Mouse (Mus musculus) liver, embryonic 12.5 days (tissue): ENCODE measurements around the gene Tmem230. TPM values are rescaled to one million over a fixed set of nuclear protein-coding genes. Genes with fewer than 3 reads are reported as not detected.
"Not testable (repeated sequence)": the region's sequence is repeated elsewhere in the genome, so short reads cannot be mapped to it uniquely, and the experiment has no call there.

ENCODE experiments used
- ATAC-seq: fragments of 200-750 bp; cut with Nextera tagmentation; 2 replicates; pipeline ENCODE4 v1.8.0; 2017; ENCODE audit warnings: moderate number of reproducible peaks, mild to moderate bottlenecking, moderate library complexity
- H3K27ac ChIP-seq: fragments of 300-500 bp; sonication (generic); 2 replicates; pipeline ENCODE4 v1.5.1; 2016; ENCODE audit warnings: mild to moderate bottlenecking
- H3K27me3 ChIP-seq: fragments of 300-500 bp; sonication (generic); replicated peaks from 2 replicates; pipeline ENCODE4 v1.6.1; 2016; ENCODE audit warnings: mild to moderate bottlenecking, moderate library complexity
- H3K36me3 ChIP-seq: fragments of 300-500 bp; sonication (generic); 2 replicates; pipeline ENCODE4 v1.6.1; 2016; ENCODE audit warnings: mild to moderate bottlenecking, moderate library complexity
- H3K4me1 ChIP-seq: fragments of 300-500 bp; sonication (generic); 2 replicates; pipeline ENCODE4 v1.6.1; 2016
- H3K4me2 ChIP-seq: fragments of 300-500 bp; sonication (generic); 2 replicates; pipeline ENCODE4 v1.6.1; 2016; ENCODE audit warnings: mild to moderate bottlenecking, moderate library complexity
- H3K4me3 ChIP-seq: fragments of 300-500 bp; sonication (generic); 2 replicates; pipeline ENCODE4 v1.5.1; 2016; ENCODE audit warnings: mild to moderate bottlenecking, moderate library complexity
- H3K9ac ChIP-seq: fragments of 300-500 bp; sonication (generic); 2 replicates; pipeline ENCODE4 v1.6.1; 2016; ENCODE audit warnings: mild to moderate bottlenecking, moderate library complexity
- H3K9me3 ChIP-seq: fragments of 300-500 bp; sonication (generic); replicated peaks from 2 replicates; pipeline ENCODE4 v1.6.1; 2016; ENCODE audit warnings: mild to moderate bottlenecking, moderate library complexity
- WGBS: fragments of 180-500 bp; shearing (Covaris S2); methylation state at CpG from one replicate; pipeline ENCODE4 v1.1.7; 2016; ENCODE audit not compliant: insufficient replicate concordance; 5-methylcytosine and 5-hydroxymethylcytosine counted together
- polyA plus RNA-seq: library from polyadenylated mRNA; unstranded; fragments of >200 nt; fragmentation: Nextera tagmentation; extraction: Ambion mirVana; gene quantifications from 2 replicates; pipeline ENCODE4 v1.2.1, GENCODE M21; 2016

Tmem230 gene
- polyA plus RNA-seq, 1 experiment from 2014 or later, result 25.7 TPM

- H3K36me3 ChIP-seq, result peaks cover 47% of the 10 kb centered on the region
- H3K27me3 ChIP-seq, result no peaks in the 10 kb centered on the region
- H3K4me2 ChIP-seq, result peak overlapping the region; percentile 79
- WGBS, result 4% methylated on average over 8 of the region's 8 CpGs
- peak overlapping the region; percentile 83 for H3K9ac ChIP-seq
- H3K9me3 ChIP-seq, result no peaks in the 10 kb centered on the region
- no peak for ATAC-seq
- peaks cover 53% of the 10 kb centered on the region for H3K4me1 ChIP-seq
- peak overlapping the region; percentile 80 for H3K4me3 ChIP-seq
- peak overlapping the region; percentile 91 for H3K27ac ChIP-seq
These were observed 4.3 kb upstream of the Tmem230 start for GRCm38 (mm10) chr2:132251911-132252310.

- Histone ChIP-seq H3K27me3 (no peaks in the 10 kb centered on the region), H3K4me2 (no peak overlapping the region), H3K36me3 (peaks cover 75% of the 10 kb centered on the region), H3K4me3 (no peak overlapping the region), H3K9me3 (no peaks in the 10 kb centered on the region), H3K4me1 (peaks cover 27% of the 10 kb centered on the region), H3K9ac (no peak overlapping the region), H3K27ac (no peak overlapping the region)
- WGBS, result 90% methylated on average over 3 of the region's 3 CpGs
- ATAC-seq, result no peak
These were observed 4.2 kb downstream of the Tmem230 start for GRCm38 (mm10) chr2:132243370-132243769.

GRCm38 (mm10) chr2:132240457-132240856 is 7.2 kb downstream of the Tmem230 start:
- H3K9me3 ChIP-seq, H3K27me3 ChIP-seq, H3K4me3 ChIP-seq, H3K9ac ChIP-seq, H3K4me2 ChIP-seq, H3K4me1 ChIP-seq: not testable (repeated sequence)
- Histone ChIP-seq H3K36me3 (peaks cover 58% of the 10 kb centered on the region), H3K27ac (peak overlapping the region; percentile 22; the same call in 1 of the 2 replicates)
- peak; percentile 28; the same call in 1 of the 2 replicates for ATAC-seq
- 28% methylated on average over 10 of the region's 10 CpGs for WGBS

GRCm38 (mm10) chr2:132239434-132239833 is 8.2 kb downstream of the Tmem230 start:
- H3K4me2 ChIP-seq, ATAC-seq, H3K27me3 ChIP-seq, H3K9ac ChIP-seq, H3K27ac ChIP-seq, H3K4me3 ChIP-seq, H3K9me3 ChIP-seq, H3K4me1 ChIP-seq: not testable (repeated sequence)
- H3K36me3 ChIP-seq, result peaks cover 48% of the 10 kb centered on the region
- 67% methylated on average over 3 of the region's 3 CpGs for WGBS

- Histone ChIP-seq H3K9me3 (no peaks in the 10 kb centered on the region), H3K27ac (no peak overlapping the region), H3K4me2 (no peak overlapping the region), H3K36me3 (peaks cover 13% of the 10 kb centered on the region), H3K9ac (no peak overlapping the region), H3K27me3 (no peaks in the 10 kb centered on the region), H3K4me1 (peaks cover 8% of the 10 kb centered on the region; the same call in 1 of the 2 replicates), H3K4me3 (no peak overlapping the region)
- ATAC-seq, result no peak
- whole genome bisulfite sequencing, result 66% methylated on average over 7 of the region's 7 CpGs
These were observed 11.6 kb downstream of the Tmem230 start for GRCm38 (mm10) chr2:132235975-132236374.

GRCm38 (mm10) chr2:132235291-132235690 is 12.3 kb downstream of the Tmem230 start:
- peaks cover 9% of the 10 kb centered on the region; the same call in 1 of the 2 replicates for H3K36me3 ChIP-seq
- no peak overlapping the region for H3K27ac ChIP-seq
- no peak overlapping the region for H3K4me3 ChIP-seq
- WGBS, result 30% methylated on average over 2 of the region's 2 CpGs
- H3K4me2 ChIP-seq, result no peak overlapping the region
- no peaks in the 10 kb centered on the region for H3K9me3 ChIP-seq
- ATAC-seq, result no peak
- H3K9ac ChIP-seq, result no peak overlapping the region
- 0 out of 2 replicates have a peak, but pooled peaks cover 4% of the 10 kb centered on the region for H3K4me1 ChIP-seq
- no peaks in the 10 kb centered on the region for H3K27me3 ChIP-seq

- H3K27ac ChIP-seq, result no peak overlapping the region
- ATAC-seq, result no peak
- no peak overlapping the region for H3K4me2 ChIP-seq
- 0 out of 2 replicates have a peak, but pooled peaks cover 4% of the 10 kb centered on the region for H3K4me1 ChIP-seq
- no peaks in the 10 kb centered on the region for H3K27me3 ChIP-seq
- no peak overlapping the region for H3K4me3 ChIP-seq
- peaks cover 4% of the 10 kb centered on the region; the same call in 1 of the 2 replicates for H3K36me3 ChIP-seq
- H3K9me3 ChIP-seq, result no peaks in the 10 kb centered on the region
- no peak overlapping the region for H3K9ac ChIP-seq
- 68% methylated on average over 16 of the region's 16 CpGs for WGBS
These were observed 13.4 kb downstream of the Tmem230 start for GRCm38 (mm10) chr2:132233985-132234765.

GRCm38 (mm10) chr2:132232413-132232945 is 15.1 kb downstream of the Tmem230 start:
- H3K4me2 ChIP-seq, result no peak overlapping the region
- ATAC-seq, result no peak
- H3K9ac ChIP-seq, result no peak overlapping the region
- H3K27ac ChIP-seq, result no peak overlapping the region
- no peak overlapping the region for H3K4me3 ChIP-seq
- 84% methylated on average over 3 of the region's 3 CpGs for WGBS
- H3K9me3 ChIP-seq, result no peaks in the 10 kb centered on the region
- no peaks in the 10 kb centered on the region for H3K27me3 ChIP-seq
- H3K36me3 ChIP-seq, result no peaks in the 10 kb centered on the region
- 0 out of 2 replicates have a peak, but pooled peaks cover 4% of the 10 kb centered on the region for H3K4me1 ChIP-seq

GRCm38 (mm10) chr2:132224359-132224758 is 23.2 kb downstream of the Tmem230 start:
- Histone ChIP-seq H3K9ac (no peak overlapping the region), H3K27me3 (no peaks in the 10 kb centered on the region), H3K4me1 (no peaks in the 10 kb centered on the region), H3K36me3 (no peaks in the 10 kb centered on the region), H3K4me3 (no peak overlapping the region), H3K27ac (no peak overlapping the region), H3K4me2 (no peak overlapping the region), H3K9me3 (0 out of 2 replicates have a peak, but pooled peaks cover 2% of the 10 kb centered on the region)
- WGBS, result 60% methylated on average over 4 of the region's 4 CpGs
- ATAC-seq, result no peak

- Histone ChIP-seq H3K9me3 (no peaks in the 10 kb centered on the region), H3K4me1 (no peaks in the 10 kb centered on the region), H3K4me3 (no peak overlapping the region), H3K36me3 (no peaks in the 10 kb centered on the region), H3K27me3 (no peaks in the 10 kb centered on the region), H3K27ac (no peak overlapping the region), H3K9ac (no peak overlapping the region), H3K4me2 (no peak overlapping the region)
- ATAC-seq, result no peak
- 67% methylated on average over 11 of the region's 11 CpGs for WGBS
These were observed 26.0 kb downstream of the Tmem230 start for GRCm38 (mm10) chr2:132221611-132222073.

GRCm38 (mm10) chr2:132211995-132212656 is 35.5 kb downstream of the Tmem230 start:
- 73% methylated on average over 5 of the region's 5 CpGs for WGBS
- Histone ChIP-seq H3K4me3 (no peak overlapping the region), H3K27me3 (no peaks in the 10 kb centered on the region), H3K9me3 (no peaks in the 10 kb centered on the region), H3K27ac (no peak overlapping the region), H3K4me1 (peaks cover 15% of the 10 kb centered on the region), H3K4me2 (no peak overlapping the region), H3K9ac (no peak overlapping the region), H3K36me3 (no peaks in the 10 kb centered on the region)
- ATAC-seq, result no peak

- Histone ChIP-seq H3K4me2 (no peak overlapping the region), H3K27me3 (no peaks in the 10 kb centered on the region), H3K4me3 (no peak overlapping the region), H3K9me3 (no peaks in the 10 kb centered on the region), H3K36me3 (no peaks in the 10 kb centered on the region), H3K27ac (no peak overlapping the region), H3K9ac (no peak overlapping the region), H3K4me1 (peaks cover 15% of the 10 kb centered on the region)
- no peak for ATAC-seq
- WGBS, result 59% methylated on average over 9 of the region's 9 CpGs
These were observed 36.7 kb downstream of the Tmem230 start for GRCm38 (mm10) chr2:132210806-132211312.
